Mouse (Mus musculus) hindbrain, embryonic 15.5 days (tissue): ENCODE measurements around the gene Agbl4. TPM values are rescaled to one million over a fixed set of nuclear protein-coding genes. Genes with fewer than 3 reads are reported as not detected.
A peak's percentile ranks its signal among the peaks of the same experiment; 100 is the strongest.

Experiments used
- ATAC-seq: fragments of 200-750 bp; cut with Nextera tagmentation; 2 replicates; pipeline ENCODE4 v1.8.0; 2017; ENCODE audit warnings: low read depth, moderate number of reproducible peaks, moderate TSS enrichment; ENCODE audit not compliant: low FRiP score
- H3K27ac ChIP-seq: fragments of 300-500 bp; sonication (generic); replicated peaks from 2 replicates; pipeline ENCODE4 v1.5.1; 2015; ENCODE audit warnings: mild to moderate bottlenecking, inconsistent platforms
- H3K27me3 ChIP-seq: fragments of 300-500 bp; sonication (generic); 2 replicates; pipeline ENCODE4 v1.6.1; 2015; ENCODE audit warnings: control low read depth, inconsistent platforms
- H3K36me3 ChIP-seq: fragments of 300-500 bp; sonication (generic); 2 replicates; pipeline ENCODE4 v1.6.1; 2015; ENCODE audit warnings: control low read depth, inconsistent platforms
- H3K4me1 ChIP-seq: fragments of 300-500 bp; sonication (generic); replicated peaks from 2 replicates; pipeline ENCODE4 v1.6.1; 2015; ENCODE audit warnings: control low read depth, inconsistent platforms
- H3K4me2 ChIP-seq: fragments of 300-500 bp; sonication (generic); 2 replicates; pipeline ENCODE4 v1.6.1; 2015; ENCODE audit warnings: moderate library complexity, mild to moderate bottlenecking, inconsistent platforms
- H3K4me3 ChIP-seq: fragments of 300-500 bp; sonication (generic); 2 replicates; pipeline ENCODE4 v1.5.1; 2015; ENCODE audit warnings: mild to moderate bottlenecking, inconsistent platforms
- H3K9ac ChIP-seq: fragments of 300-500 bp; sonication (generic); 2 replicates; pipeline ENCODE4 v1.6.1; 2015; ENCODE audit warnings: inconsistent platforms
- H3K9me3 ChIP-seq: fragments of 300-500 bp; sonication (generic); 2 replicates; pipeline ENCODE4 v1.6.1; 2016; ENCODE audit warnings: control low read depth, inconsistent platforms
- WGBS: fragments of 180-500 bp; shearing (Covaris S2); methylation state at CpG from one replicate; pipeline ENCODE4 v1.1.7; 2015; 5-methylcytosine and 5-hydroxymethylcytosine counted together
- polyA plus RNA-seq: library from polyadenylated mRNA; unstranded; fragments of >200 nt; fragmentation: Nextera tagmentation; extraction: Ambion mirVana; gene quantifications from 2 replicates; pipeline ENCODE4 v1.2.1, GENCODE M21; 2015

The Agbl4 gene
- polyA plus RNA-seq, 1 experiment from 2014 or later: 2.9 TPM

DNA sequence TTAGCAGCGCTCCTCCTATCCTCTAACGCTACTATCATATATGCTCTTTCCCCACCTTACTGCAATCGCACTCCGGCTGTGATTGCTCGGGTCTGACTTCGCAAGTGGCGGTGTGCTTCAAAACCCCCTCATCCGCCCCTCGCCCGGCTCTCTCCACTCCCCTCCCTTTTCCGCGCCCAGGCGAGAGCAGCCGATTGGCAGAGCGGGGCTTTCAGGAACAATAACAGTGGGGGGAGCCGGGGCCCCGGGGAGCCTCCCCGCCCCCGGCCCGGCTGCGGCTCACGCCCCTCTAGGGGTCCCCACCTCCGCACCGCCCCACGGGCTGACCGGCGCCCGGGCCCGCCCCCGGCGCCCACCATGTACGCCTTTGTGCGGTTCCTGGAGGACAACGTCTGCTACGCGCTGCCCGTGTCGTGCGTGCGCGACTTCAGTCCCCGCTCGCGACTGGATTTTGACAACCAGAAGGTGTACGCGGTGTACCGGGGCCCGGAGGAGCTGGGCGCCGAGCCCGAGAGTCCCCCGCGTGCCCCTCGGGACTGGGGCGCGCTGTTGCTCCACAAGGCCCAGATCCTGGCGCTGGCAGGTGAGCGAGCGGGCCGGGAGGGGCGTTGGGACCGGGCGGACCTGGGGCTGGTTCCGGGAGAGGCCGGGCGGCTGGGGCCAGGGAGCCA is 1017.5 kb downstream of the Agbl4 start, which contains the start of gene Bend5:
Gene Bend5 (plus strand): TSS at position 189 of the 671 bp plus-strand sequence.
- peak; percentile 96 for ATAC-seq
- H3K9me3 ChIP-seq: no peaks in the 10 kb centered on the region
- no peaks in the 10 kb centered on the region for H3K27me3 ChIP-seq
- no peaks in the 10 kb centered on the region for H3K36me3 ChIP-seq
- peaks cover 49% of the 10 kb centered on the region for H3K4me1 ChIP-seq
- 0% methylated on average over 63 of the region's 66 CpGs for WGBS
- peak within 1 kb of the TSS; percentile 91 for H3K27ac ChIP-seq
- peak within 1 kb of the TSS; percentile 96 for H3K9ac ChIP-seq
- peak within 1 kb of the TSS; percentile 79 for H3K4me2 ChIP-seq
- H3K4me3 ChIP-seq: peak within 1 kb of the TSS; percentile 87

GRCm38 (mm10) chr4:111416126-111416525 is 1018.7 kb downstream of the Agbl4 start:
- Histone ChIP-seq H3K9me3 (no peaks in the 10 kb centered on the region), H3K4me2 (peak overlapping the region; percentile 79), H3K27me3 (no peaks in the 10 kb centered on the region), H3K27ac (no peak overlapping the region), H3K36me3 (no peaks in the 10 kb centered on the region), H3K4me1 (peaks cover 54% of the 10 kb centered on the region), H3K4me3 (peak overlapping the region; percentile 87), H3K9ac (peak overlapping the region; percentile 96)
- WGBS: 71% methylated on average over 3 of the region's 3 CpGs
- no peak for ATAC-seq

DNA sequence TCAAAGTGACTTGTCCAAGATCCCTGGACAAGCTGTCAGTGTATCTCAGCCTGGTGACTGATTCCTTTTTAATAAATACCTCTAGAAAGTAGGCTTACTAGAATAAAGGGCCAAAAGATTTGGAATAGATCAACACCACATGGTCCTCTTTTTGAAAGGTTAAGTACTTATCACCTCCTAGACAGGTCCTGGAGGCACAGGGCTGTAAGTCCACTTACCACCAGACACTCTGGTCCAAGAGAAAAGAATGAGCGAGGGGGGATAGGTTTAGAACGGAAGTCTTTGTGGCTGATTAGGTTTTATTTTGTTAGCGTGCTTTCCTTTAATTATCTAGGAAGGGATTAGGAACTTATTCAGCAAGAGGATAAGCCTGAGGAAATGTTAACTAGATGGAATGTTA is 1019.1 kb downstream of the Agbl4 start:
- ATAC-seq: no peak
- H3K36me3 ChIP-seq: no peaks in the 10 kb centered on the region
- H3K4me3 ChIP-seq: peak overlapping the region; percentile 87
- no peaks in the 10 kb centered on the region for H3K27me3 ChIP-seq
- peak overlapping the region; percentile 79 for H3K4me2 ChIP-seq
- H3K4me1 ChIP-seq: peaks cover 54% of the 10 kb centered on the region
- H3K27ac ChIP-seq: no peak overlapping the region
- no peaks in the 10 kb centered on the region for H3K9me3 ChIP-seq
- H3K9ac ChIP-seq: no peak overlapping the region
- 86% methylated on average over 3 of the region's 3 CpGs for WGBS

- Histone ChIP-seq H3K27ac (no peak overlapping the region), H3K4me1 (peaks cover 54% of the 10 kb centered on the region), H3K4me2 (peak overlapping the region; percentile 79; the same call in 1 of the 2 replicates), H3K4me3 (no peak overlapping the region), H3K9me3 (no peaks in the 10 kb centered on the region), H3K27me3 (no peaks in the 10 kb centered on the region), H3K36me3 (no peaks in the 10 kb centered on the region), H3K9ac (no peak overlapping the region)
- no peak for ATAC-seq
- WGBS: 88% methylated on average over 5 of the region's 5 CpGs
Observed at GRCm38 (mm10) chr4:111417716-111418115, 1020.3 kb downstream of the Agbl4 start.

GRCm38 (mm10) chr4:111419476-111419875 is 1022.0 kb downstream of the Agbl4 start:
- Histone ChIP-seq H3K27ac (no peak overlapping the region), H3K9me3 (no peaks in the 10 kb centered on the region), H3K4me1 (peaks cover 53% of the 10 kb centered on the region), H3K9ac (no peak overlapping the region), H3K36me3 (no peaks in the 10 kb centered on the region), H3K4me3 (no peak overlapping the region), H3K27me3 (no peaks in the 10 kb centered on the region), H3K4me2 (no peak overlapping the region)
- WGBS: 81% methylated on average over 1 of the region's 1 CpGs
- no peak for ATAC-seq

DNA sequence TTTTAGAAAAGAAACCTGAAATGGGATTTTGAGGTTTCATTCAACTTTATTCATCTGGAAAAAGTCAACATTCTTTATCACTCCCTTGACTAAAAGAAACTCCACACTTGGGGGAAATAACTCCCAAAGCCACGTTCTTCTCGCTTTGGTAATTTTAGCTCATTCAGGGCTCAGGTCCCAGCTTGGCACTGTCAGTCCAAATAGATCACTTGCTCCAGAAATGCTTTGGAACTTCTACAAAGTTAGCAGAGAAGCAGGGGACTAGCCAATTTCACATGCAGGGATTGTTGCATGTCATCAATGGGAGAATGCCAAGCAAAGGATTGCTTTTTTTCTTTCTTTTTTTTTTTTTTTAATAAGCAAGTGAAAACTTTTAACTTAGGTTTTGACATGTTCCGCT is 1022.6 kb downstream of the Agbl4 start:
- ATAC-seq: no peak
- WGBS: 74% methylated on average over 3 of the region's 3 CpGs
- no peaks in the 10 kb centered on the region for H3K27me3 ChIP-seq
- no peak overlapping the region for H3K27ac ChIP-seq
- no peak overlapping the region for H3K4me2 ChIP-seq
- peaks cover 53% of the 10 kb centered on the region for H3K4me1 ChIP-seq
- no peak overlapping the region for H3K9ac ChIP-seq
- peaks cover under 1% of the 10 kb centered on the region; the same call in 1 of the 2 replicates for H3K36me3 ChIP-seq
- no peak overlapping the region for H3K4me3 ChIP-seq
- H3K9me3 ChIP-seq: no peaks in the 10 kb centered on the region

GRCm38 (mm10) chr4:111420955-111421354 is 1023.5 kb downstream of the Agbl4 start:
- Histone ChIP-seq H3K9ac (no peak overlapping the region), H3K9me3 (no peaks in the 10 kb centered on the region), H3K4me1 (peaks cover 47% of the 10 kb centered on the region), H3K27ac (no peak overlapping the region), H3K36me3 (peaks cover 5% of the 10 kb centered on the region; the same call in 1 of the 2 replicates), H3K4me3 (no peak overlapping the region), H3K27me3 (no peaks in the 10 kb centered on the region), H3K4me2 (no peak overlapping the region)
- ATAC-seq: no peak
- 93% methylated on average over 4 of the region's 4 CpGs for WGBS

- no peak overlapping the region for H3K4me2 ChIP-seq
- peaks cover 39% of the 10 kb centered on the region for H3K4me1 ChIP-seq
- ATAC-seq: no peak
- H3K27me3 ChIP-seq: no peaks in the 10 kb centered on the region
- no peak overlapping the region for H3K27ac ChIP-seq
- H3K4me3 ChIP-seq: no peak overlapping the region
- H3K36me3 ChIP-seq: peaks cover 5% of the 10 kb centered on the region; the same call in 1 of the 2 replicates
- no peaks in the 10 kb centered on the region for H3K9me3 ChIP-seq
- WGBS: 94% methylated on average over 6 of the region's 6 CpGs
- no peak overlapping the region for H3K9ac ChIP-seq
Observed at GRCm38 (mm10) chr4:111421785-111422184, 1024.3 kb downstream of the Agbl4 start.

DNA sequence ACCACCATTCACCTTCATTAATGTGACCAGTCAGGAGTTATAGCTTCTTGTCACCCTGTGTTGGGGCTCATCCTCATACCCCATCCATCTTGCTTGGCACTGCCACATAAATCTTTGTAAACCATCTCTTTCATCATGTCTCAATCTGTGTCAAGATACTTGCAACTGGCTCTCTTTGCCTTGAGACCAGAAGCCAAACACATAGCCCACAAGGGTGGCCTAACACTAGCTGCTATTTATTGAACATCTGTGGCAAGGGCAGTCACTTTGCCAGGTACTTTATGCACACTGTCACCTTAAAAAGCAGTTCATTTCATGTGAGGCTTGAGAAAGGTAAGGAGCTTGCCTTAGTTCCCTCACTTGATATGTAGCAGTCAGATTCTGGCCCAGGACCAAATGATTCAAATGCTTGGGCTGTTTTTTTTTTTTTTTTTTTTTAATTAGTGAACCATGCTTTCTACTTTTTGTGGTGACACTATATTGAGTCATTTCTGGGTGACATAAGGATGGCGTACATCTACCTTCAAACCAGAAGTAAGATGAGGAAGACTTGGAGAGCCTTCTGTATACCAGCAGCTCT is 1027.0 kb downstream of the Agbl4 start:
- ATAC-seq: no peak
- no peak overlapping the region for H3K27ac ChIP-seq
- WGBS: 98% methylated on average over 1 of the region's 1 CpGs
- H3K9ac ChIP-seq: no peak overlapping the region
- peaks cover 5% of the 10 kb centered on the region; the same call in 1 of the 2 replicates for H3K36me3 ChIP-seq
- H3K4me3 ChIP-seq: no peak overlapping the region
- H3K9me3 ChIP-seq: no peaks in the 10 kb centered on the region
- H3K4me2 ChIP-seq: no peak overlapping the region
- no peaks in the 10 kb centered on the region for H3K27me3 ChIP-seq
- peaks cover 20% of the 10 kb centered on the region; the same call in 1 of the 2 replicates for H3K4me1 ChIP-seq

- no peak overlapping the region for H3K4me2 ChIP-seq
- H3K4me3 ChIP-seq: no peak overlapping the region
- peaks cover 14% of the 10 kb centered on the region; the same call in 1 of the 2 replicates for H3K4me1 ChIP-seq
- no peaks in the 10 kb centered on the region for H3K27me3 ChIP-seq
- H3K9me3 ChIP-seq: no peaks in the 10 kb centered on the region
- H3K36me3 ChIP-seq: peaks cover 5% of the 10 kb centered on the region; the same call in 1 of the 2 replicates
- WGBS: 75% methylated on average over 6 of the region's 6 CpGs
- no peak overlapping the region for H3K9ac ChIP-seq
- 0 out of 2 replicates have a peak, but pooled peaks have one; percentile 39 for ATAC-seq
- H3K27ac ChIP-seq: no peak overlapping the region
Observed at GRCm38 (mm10) chr4:111425170-111425569, 1027.7 kb downstream of the Agbl4 start.

GRCm38 (mm10) chr4:111431186-111431585 is 1033.7 kb downstream of the Agbl4 start:
- no peak overlapping the region for H3K4me3 ChIP-seq
- H3K36me3 ChIP-seq: peaks cover 28% of the 10 kb centered on the region
- H3K4me1 ChIP-seq: 0 out of 2 replicates have a peak, but pooled peaks cover 6% of the 10 kb centered on the region
- WGBS: 76% methylated on average over 2 of the region's 2 CpGs
- H3K27ac ChIP-seq: no peak overlapping the region
- no peak overlapping the region for H3K9ac ChIP-seq
- no peaks in the 10 kb centered on the region for H3K9me3 ChIP-seq
- ATAC-seq: no peak
- no peak overlapping the region for H3K4me2 ChIP-seq
- no peaks in the 10 kb centered on the region for H3K27me3 ChIP-seq

DNA sequence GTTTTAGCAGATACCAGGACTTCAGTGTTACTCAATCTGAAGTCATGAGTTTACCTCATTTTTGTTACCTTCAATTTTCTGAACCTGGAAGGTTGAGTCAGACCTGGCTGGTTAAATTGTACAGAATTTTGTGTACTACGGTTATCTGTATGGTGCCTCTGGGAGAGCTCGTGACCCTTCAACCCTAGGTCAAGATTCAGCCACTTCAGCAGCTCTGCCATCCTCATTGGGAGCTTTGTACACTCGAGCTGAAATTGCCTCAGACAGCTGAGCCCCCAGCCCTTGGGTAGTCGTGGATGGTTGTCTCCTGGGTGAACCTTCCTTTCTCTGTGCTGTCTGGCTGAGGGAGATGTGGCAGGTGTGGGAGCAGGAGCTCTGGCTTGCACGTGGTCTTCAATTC is 1034.6 kb downstream of the Agbl4 start:
- Histone ChIP-seq H3K4me2 (no peak overlapping the region), H3K27ac (no peak overlapping the region), H3K4me1 (0 out of 2 replicates have a peak, but pooled peaks cover 6% of the 10 kb centered on the region), H3K4me3 (no peak overlapping the region), H3K9ac (no peak overlapping the region), H3K27me3 (no peaks in the 10 kb centered on the region), H3K36me3 (peaks cover 34% of the 10 kb centered on the region), H3K9me3 (no peaks in the 10 kb centered on the region)
- WGBS: 55% methylated on average over 5 of the region's 5 CpGs
- ATAC-seq: no peak
